Mouse (Mus musculus): Measurements from ENCODE around the gene H2-T24. TPM values are rescaled to one million over a fixed set of nuclear protein-coding genes. Genes with fewer than 3 reads are reported as not detected.

The H2-T24 gene
- polyA plus RNA-seq, 2 experiments: 4.0 to 4.3 TPM

- H3K9ac ChIP-seq (replicated peaks): no peak overlapping the region
- no peak overlapping the region for H3K4me3 ChIP-seq (ENCODE audit: insufficient read depth in 1 of 2, low read depth in 2 of 2, low read length in 2 of 2)
- no peak overlapping the region for H3K4me2 ChIP-seq (ENCODE audit: low read depth)
- no peak for DNase-seq (ENCODE audit: low read depth in 3 of 3, low spot score in 3 of 3)
- H3K27me3 ChIP-seq (ENCODE audit: control insufficient read depth, insufficient read depth, low read length): no peaks in the 10 kb centered on the region
- no peak overlapping the region for H3K27ac ChIP-seq
- no peak for TF ChIP-seq EP300 (IDR thresholded peaks at IDR 0.05; ENCODE audit: low read depth)
- TF ChIP-seq CTCF (IDR thresholded peaks at IDR 0.05; ENCODE audit: low read depth): no peak
- peaks cover 12 to 31% of the 10 kb centered on the region in 2 experiments for H3K4me1 ChIP-seq (replicated peaks; ENCODE audit: control insufficient read depth in 2 of 2, insufficient read depth in 2 of 2, low read length in 1 of 2)
- no peak for ATAC-seq (ENCODE audit: insufficient read depth)
- 80% methylated on average over 4 of the region's 4 CpGs for WGBS (ENCODE audit: insufficient replicate concordance)
- H3K9me3 ChIP-seq (ENCODE audit: control insufficient read depth, low read length): no peaks in the 10 kb centered on the region
- no peaks in the 10 kb centered on the region for H3K36me3 ChIP-seq (replicated peaks; ENCODE audit: control insufficient read depth, insufficient read depth, low read depth)
Observed at GRCm38 (mm10) chr17:36027663-36028062, 7.3 kb upstream of the H2-T24 start.

- 69% methylated on average over 4 of the region's 4 CpGs for WGBS (ENCODE audit: insufficient replicate concordance)
- no peak for ATAC-seq (ENCODE audit: insufficient read depth)
- Histone ChIP-seq H3K36me3 (replicated peaks; ENCODE audit: control insufficient read depth, insufficient read depth, low read depth) (no peaks in the 10 kb centered on the region), H3K27me3 (ENCODE audit: control insufficient read depth, insufficient read depth, low read length) (no peaks in the 10 kb centered on the region), H3K4me3 (ENCODE audit: insufficient read depth in 1 of 2, low read depth in 2 of 2, low read length in 2 of 2) (no peak overlapping the region), H3K4me1 (replicated peaks; ENCODE audit: control insufficient read depth in 2 of 2, insufficient read depth in 2 of 2, low read length in 1 of 2) (peaks cover 19 to 37% of the 10 kb centered on the region in 2 experiments), H3K4me2 (ENCODE audit: low read depth) (no peak overlapping the region), H3K27ac (no peak overlapping the region), H3K9me3 (ENCODE audit: control insufficient read depth, low read length) (no peaks in the 10 kb centered on the region), H3K9ac (replicated peaks) (no peak overlapping the region)
- TF ChIP-seq CTCF (IDR thresholded peaks at IDR 0.05; ENCODE audit: low read depth) (no peak), EP300 (IDR thresholded peaks at IDR 0.05; ENCODE audit: low read depth) (no peak)
- no peak for DNase-seq (ENCODE audit: low read depth in 3 of 3, low spot score in 3 of 3)
Observed at GRCm38 (mm10) chr17:36025901-36026300, 5.5 kb upstream of the H2-T24 start.

- Histone ChIP-seq H3K4me1 (replicated peaks; ENCODE audit: control insufficient read depth in 2 of 2, insufficient read depth in 2 of 2, low read length in 1 of 2) (peaks cover 19 to 35% of the 10 kb centered on the region in 2 experiments), H3K27ac (no peak overlapping the region), H3K9me3 (ENCODE audit: control insufficient read depth, low read length) (no peaks in the 10 kb centered on the region), H3K4me3 (ENCODE audit: insufficient read depth in 1 of 2, low read depth in 2 of 2, low read length in 2 of 2) (no peak overlapping the region), H3K4me2 (ENCODE audit: low read depth) (no peak overlapping the region), H3K27me3 (ENCODE audit: control insufficient read depth, insufficient read depth, low read length) (no peaks in the 10 kb centered on the region), H3K36me3 (replicated peaks; ENCODE audit: control insufficient read depth, insufficient read depth, low read depth) (no peaks in the 10 kb centered on the region), H3K9ac (replicated peaks) (no peak overlapping the region)
- DNase-seq (ENCODE audit: low read depth in 3 of 3, low spot score in 3 of 3) (no peak), ATAC-seq (ENCODE audit: insufficient read depth) (no peak)
- TF ChIP-seq CTCF (IDR thresholded peaks at IDR 0.05; ENCODE audit: low read depth): no peak
- TF ChIP-seq EP300 (IDR thresholded peaks at IDR 0.05; ENCODE audit: low read depth): no peak
- 74% methylated on average over 5 of the region's 5 CpGs for WGBS (ENCODE audit: insufficient replicate concordance)
Observed at GRCm38 (mm10) chr17:36025197-36025596, 4.8 kb upstream of the H2-T24 start.

- no peaks in the 10 kb centered on the region for H3K9me3 ChIP-seq (ENCODE audit: control insufficient read depth, low read length)
- 42% methylated on average over 9 of the region's 9 CpGs for WGBS (ENCODE audit: insufficient replicate concordance)
- peak overlapping the region; percentile 41 for H3K4me2 ChIP-seq (ENCODE audit: low read depth)
- TF ChIP-seq CTCF (IDR thresholded peaks at IDR 0.05; ENCODE audit: low read depth) (no peak), EP300 (IDR thresholded peaks at IDR 0.05; ENCODE audit: low read depth) (no peak)
- ATAC-seq (ENCODE audit: insufficient read depth) (no peak), DNase-seq (ENCODE audit: low read depth in 3 of 3, low spot score in 3 of 3) (no peak)
- no peaks in the 10 kb centered on the region for H3K27me3 ChIP-seq (ENCODE audit: control insufficient read depth, insufficient read depth, low read length)
- H3K27ac ChIP-seq: no peak overlapping the region
- peaks cover 25 to 37% of the 10 kb centered on the region in 2 experiments for H3K4me1 ChIP-seq (replicated peaks; ENCODE audit: control insufficient read depth in 2 of 2, insufficient read depth in 2 of 2, low read length in 1 of 2)
- no peaks in the 10 kb centered on the region for H3K36me3 ChIP-seq (replicated peaks; ENCODE audit: control insufficient read depth, insufficient read depth, low read depth)
- H3K4me3 ChIP-seq (ENCODE audit: insufficient read depth in 1 of 2, low read depth in 2 of 2, low read length in 2 of 2): no peak overlapping the region
- no peak overlapping the region; the same call in 1 of the 2 replicates for H3K9ac ChIP-seq (replicated peaks)
Observed at GRCm38 (mm10) chr17:36023710-36024654, 3.6 kb upstream of the H2-T24 start.

DNA sequence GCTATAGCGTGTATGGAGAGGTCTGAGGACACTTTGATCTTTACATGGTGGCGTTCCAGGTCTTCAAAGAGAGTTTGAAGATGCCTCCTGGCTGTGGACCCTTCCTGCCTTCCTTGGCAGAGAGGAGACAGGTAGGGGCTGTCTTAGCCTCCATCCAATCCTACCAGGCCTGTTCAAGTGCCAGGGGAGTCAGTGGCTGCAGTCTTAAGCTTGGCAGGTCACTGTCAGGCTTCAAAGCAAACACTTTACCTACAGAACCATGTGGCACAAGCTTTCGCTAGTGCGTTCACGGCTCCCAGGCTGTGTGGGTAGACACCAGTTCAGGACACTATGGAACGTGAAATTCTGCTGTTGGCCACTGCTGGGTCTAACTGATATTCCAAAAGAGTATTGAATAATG, 2.6 kb upstream of the H2-T24 start:
- Histone ChIP-seq H3K4me2 (ENCODE audit: low read depth) (no peak overlapping the region), H3K4me3 (ENCODE audit: insufficient read depth in 1 of 2, low read depth in 2 of 2, low read length in 2 of 2) (no peak overlapping the region), H3K9ac (replicated peaks) (no peak overlapping the region), H3K4me1 (replicated peaks; ENCODE audit: control insufficient read depth in 2 of 2, insufficient read depth in 2 of 2, low read length in 1 of 2) (peaks cover 29 to 40% of the 10 kb centered on the region in 2 experiments), H3K36me3 (replicated peaks; ENCODE audit: control insufficient read depth, insufficient read depth, low read depth) (no peaks in the 10 kb centered on the region), H3K27ac (no peak overlapping the region), H3K27me3 (ENCODE audit: control insufficient read depth, insufficient read depth, low read length) (no peaks in the 10 kb centered on the region), H3K9me3 (ENCODE audit: control insufficient read depth, low read length) (no peaks in the 10 kb centered on the region)
- ATAC-seq (ENCODE audit: insufficient read depth) (no peak), DNase-seq (ENCODE audit: low read depth in 3 of 3, low spot score in 3 of 3) (no peak)
- 85% methylated on average over 6 of the region's 6 CpGs for WGBS (ENCODE audit: insufficient replicate concordance)
- TF ChIP-seq EP300 (IDR thresholded peaks at IDR 0.05; ENCODE audit: low read depth) (no peak), CTCF (IDR thresholded peaks at IDR 0.05; ENCODE audit: low read depth) (no peak)
